Mouse (Mus musculus): Measurements from ENCODE around the gene Arhgef3.

DNA sequence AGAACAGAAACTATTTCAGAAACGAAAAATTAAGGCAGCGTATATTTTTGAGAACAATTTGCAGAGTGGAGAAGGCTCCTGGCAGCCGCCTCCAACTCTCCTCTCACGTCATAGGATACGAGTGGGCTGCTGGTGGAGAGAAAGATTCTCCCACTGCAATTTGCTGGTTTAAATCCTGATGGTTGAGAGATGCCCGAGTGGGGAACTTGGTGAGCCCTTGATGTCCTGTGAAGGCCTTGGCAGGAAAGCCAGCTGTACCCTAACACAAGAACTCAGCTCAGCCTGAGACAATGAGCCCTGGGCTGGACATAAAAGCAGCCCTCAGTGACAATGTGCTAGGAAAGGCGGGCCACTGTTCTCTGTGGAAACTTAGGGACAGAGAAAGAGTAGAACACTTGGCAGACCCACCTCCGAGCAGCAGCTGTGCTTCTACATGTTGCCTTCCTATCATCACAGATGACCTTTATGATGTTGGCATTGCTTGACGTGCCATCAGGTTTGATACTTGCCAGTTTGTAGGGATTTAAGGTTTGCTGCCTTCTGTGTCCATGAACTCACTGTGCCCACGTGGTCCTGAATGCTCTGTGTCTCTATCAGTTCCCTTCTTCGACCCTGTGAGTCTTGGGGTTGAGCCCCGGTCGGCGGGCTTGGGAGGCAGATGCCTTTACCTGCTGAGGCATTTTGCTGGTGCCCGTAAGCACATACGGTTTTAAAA lies 154.4 kb downstream of the Arhgef3 start:
- TF ChIP-seq CTCF (IDR thresholded peaks at IDR 0.05; ENCODE audit: low read depth, low read length) (no peak), POLR2A (IDR thresholded peaks at IDR 0.05; ENCODE audit: insufficient read depth, low read length) (no peak), EP300 (IDR thresholded peaks at IDR 0.05; ENCODE audit: insufficient read depth, low read depth, low read length) (no peak)
